Mouse (Mus musculus) olfactory bulb, adult 2 months (tissue): ENCODE results near the gene Gm10309.
"Not testable (repeated sequence)": the region's sequence is repeated elsewhere in the genome, so short reads cannot be mapped to it uniquely, and the experiment has no call there.

Experiments used
- CTCF ChIP-seq: fragments of 200-500 bp; IDR thresholded peaks from 2 replicates; pipeline ENCODE4 v1.5.1; 2012; ENCODE audit warnings: low read depth, mild to moderate bottlenecking, low read length, moderate library complexity; ENCODE audit not compliant: insufficient read depth
- POLR2A ChIP-seq: fragments of 200-500 bp; IDR thresholded peaks from 2 replicates; pipeline ENCODE4 v1.6.1; 2012; ENCODE audit warnings: mild to moderate bottlenecking, low read depth, low read length, moderate library complexity; ENCODE audit not compliant: insufficient read depth

DNA sequence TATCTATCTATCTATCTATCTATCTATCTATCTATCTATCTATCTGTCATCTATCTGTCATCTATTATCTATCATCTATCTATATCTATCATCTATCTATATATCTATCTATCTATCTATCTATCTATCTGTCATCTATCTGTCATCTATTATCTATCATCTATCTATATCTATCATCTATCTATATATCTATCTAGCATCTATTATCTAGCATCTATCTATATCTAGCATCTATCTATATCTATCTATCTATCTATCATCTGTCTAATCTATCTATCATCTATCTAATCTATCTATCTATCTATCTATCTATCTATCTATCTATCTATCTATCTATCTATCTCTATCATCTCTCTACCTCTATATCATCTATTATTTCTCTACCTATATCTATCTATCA, 27.6 kb downstream of the Gm10309 start:
- TF ChIP-seq CTCF, POLR2A: not testable (repeated sequence)
